Mouse (Mus musculus) CH12.LX (cell line): Measurements from ENCODE around the gene Fcgr4. TPM values are rescaled to one million over a fixed set of nuclear protein-coding genes. Genes with fewer than 3 reads are reported as not detected.

Experiments used
- DNase-seq: peaks from one replicate; pipeline ENCODE4 v3.0.0-alpha.2; 2013; ENCODE audit errors: extremely low read depth
- H3K27ac ChIP-seq: 2 replicates; pipeline ENCODE4 v1.5.1; 2012; ENCODE audit warnings: low read depth, mild to moderate bottlenecking, control low read depth, moderate library complexity; ENCODE audit not compliant: insufficient read depth
- H3K27me3 ChIP-seq: replicated peaks from 2 replicates; pipeline ENCODE3; 2012; ENCODE audit warnings: inconsistent platforms
- H3K36me3 ChIP-seq, 2 experiments: replicated peaks in 1 of 2; 2 replicates each; pipeline versions ENCODE3 to v1.6.1; 2012; ENCODE audit warnings: inconsistent platforms in 1 of 2, low read length in 1 of 2, mild to moderate bottlenecking in 1 of 2, mixed read lengths in 1 of 2, moderate library complexity in 1 of 2; ENCODE audit not compliant: control insufficient read depth in 1 of 2, insufficient read depth in 1 of 2
- H3K4me1 ChIP-seq, 2 experiments: 2 replicates each; pipeline ENCODE4 v1.6.1; 2012; ENCODE audit warnings: inconsistent platforms in 1 of 2, moderate library complexity in 1 of 2; ENCODE audit not compliant: insufficient read depth in 2 of 2, control insufficient read depth in 1 of 2
- H3K4me2 ChIP-seq: 2 replicates; pipeline ENCODE4 v1.6.1; 2012; ENCODE audit warnings: low read depth, mild to moderate bottlenecking, control low read depth; ENCODE audit not compliant: poor library complexity, insufficient read depth, severe bottlenecking
- H3K4me3 ChIP-seq, 3 experiments: fragments of 150-350 bp in 1 of 3; sonication (generic) in 1 of 3; replicated peaks in 1 of 3; 2 replicates each; pipeline versions ENCODE3 to v1.5.1; 2011 to 2012; ENCODE audit warnings: low read depth in 2 of 3, low read length in 2 of 3, mild to moderate bottlenecking in 2 of 3, moderate library complexity in 2 of 3, control low read depth in 1 of 3, improper control_type of control experiment in 1 of 3, inconsistent platforms in 1 of 3, mixed read lengths in 1 of 3; ENCODE audit not compliant: poor library complexity in 1 of 3
- H3K79me2 ChIP-seq: replicated peaks from 2 replicates; pipeline ENCODE4 v1.6.1; 2012; ENCODE audit warnings: mild to moderate bottlenecking, moderate library complexity; ENCODE audit not compliant: control insufficient read depth, poor library complexity, insufficient read depth, severe bottlenecking; ENCODE audit errors: extremely low read depth
- H3K9ac ChIP-seq: 2 replicates; pipeline ENCODE4 v1.6.1; 2012; ENCODE audit warnings: low read depth, mild to moderate bottlenecking, control low read depth, moderate library complexity; ENCODE audit not compliant: insufficient read depth
- H3K9me3 ChIP-seq: replicated peaks from 2 replicates; pipeline ENCODE3; 2012; ENCODE audit warnings: low read length, inconsistent platforms, mixed read lengths
- BHLHE40 ChIP-seq: IDR thresholded peaks from 2 replicates; pipeline ENCODE4 v1.6.1; 2011; ENCODE audit warnings: mild to moderate bottlenecking, low read depth, low read length, improper control_type of control experiment
- CHD1 ChIP-seq: IDR thresholded peaks from 2 replicates; pipeline ENCODE4 v1.6.1; 2012; ENCODE audit warnings: low read depth, low read length, improper control_type of control experiment, inconsistent platforms
- E2F4 ChIP-seq: IDR thresholded peaks from 2 replicates; pipeline ENCODE4 v1.6.1; 2011; ENCODE audit warnings: low read depth, low read length, improper control_type of control experiment; ENCODE audit not compliant: insufficient replicate concordance
- ELF1 ChIP-seq: IDR thresholded peaks from 2 replicates; pipeline ENCODE4 v1.6.1; 2014; ENCODE audit warnings: low read depth, mild to moderate bottlenecking, inconsistent platforms, low read length, improper control_type of control experiment
- GABPA ChIP-seq: IDR thresholded peaks from 2 replicates; pipeline ENCODE4 v1.6.1; 2012; ENCODE audit warnings: low read depth, low read length, improper control_type of control experiment, inconsistent platforms; ENCODE audit not compliant: insufficient replicate concordance
- JUND ChIP-seq: conservative IDR thresholded peaks from 2 replicates; pipeline ENCODE4 v1.6.1; 2011; ENCODE audit warnings: low read depth, low read length, improper control_type of control experiment
- KAT2A ChIP-seq: IDR thresholded peaks from 2 replicates; pipeline ENCODE4 v1.6.1; 2012; ENCODE audit warnings: low read length, improper control_type of control experiment, inconsistent platforms; ENCODE audit not compliant: insufficient replicate concordance
- MAFK ChIP-seq: IDR thresholded peaks from 2 replicates; pipeline ENCODE4 v1.6.1; 2011; ENCODE audit warnings: low read length, improper control_type of control experiment; ENCODE audit not compliant: insufficient replicate concordance
- MAX ChIP-seq: IDR thresholded peaks from 2 replicates; pipeline ENCODE4 v1.6.1; 2011; ENCODE audit warnings: low read length, improper control_type of control experiment
- MXI1 ChIP-seq: IDR thresholded peaks from 2 replicates; pipeline ENCODE4 v1.6.1; 2011; ENCODE audit warnings: mild to moderate bottlenecking, low read depth, low read length, improper control_type of control experiment
- MYC ChIP-seq: IDR thresholded peaks from 2 replicates; pipeline ENCODE4 v1.6.1; 2011; ENCODE audit warnings: low read depth, mild to moderate bottlenecking, improper control_type of control experiment, low read length
- NRF1 ChIP-seq: IDR thresholded peaks from 2 replicates; pipeline ENCODE4 v1.6.1; 2014; ENCODE audit warnings: low read depth, mild to moderate bottlenecking, inconsistent platforms, low read length, improper control_type of control experiment, moderate library complexity
- POLR2A ChIP-seq: IDR thresholded peaks from 2 replicates; pipeline ENCODE4 v1.6.1; 2011; ENCODE audit warnings: low read depth, mild to moderate bottlenecking, improper control_type of control experiment, low read length
- POLR2AphosphoS2 ChIP-seq: IDR thresholded peaks from 2 replicates; pipeline ENCODE4 v1.6.1; 2011; ENCODE audit warnings: low read depth, low read length, improper control_type of control experiment
- RAD21 ChIP-seq: IDR thresholded peaks from 2 replicates; pipeline ENCODE4 v1.6.1; 2011; ENCODE audit warnings: low read depth, mild to moderate bottlenecking, low read length, improper control_type of control experiment, moderate library complexity
- SMC3 ChIP-seq: IDR thresholded peaks from 2 replicates; pipeline ENCODE4 v1.6.1; 2011; ENCODE audit warnings: low read depth, low read length, improper control_type of control experiment
- TBP ChIP-seq: conservative IDR thresholded peaks from 2 replicates; pipeline ENCODE4 v1.6.1; 2011; ENCODE audit warnings: low read depth, low read length, improper control_type of control experiment
- UBTF ChIP-seq: IDR thresholded peaks from 2 replicates; pipeline ENCODE4 v1.6.1; 2012; ENCODE audit warnings: low read depth, mild to moderate bottlenecking, inconsistent platforms, low read length, improper control_type of control experiment, moderate library complexity
- ZC3H11A ChIP-seq: IDR thresholded peaks from 2 replicates; pipeline ENCODE4 v1.6.1; 2012; ENCODE audit warnings: low read depth, mild to moderate bottlenecking, inconsistent platforms, low read length, improper control_type of control experiment
- ZNF384 ChIP-seq: IDR thresholded peaks from 2 replicates; pipeline ENCODE4 v1.6.1; 2012; ENCODE audit warnings: low read depth, low read length, improper control_type of control experiment, inconsistent platforms
- dilution Hi-C: fragments of 300-500 bp; cut with MboI; formaldehyde crosslinking; loops from 2 replicates; pipeline ENCODE4 v1.14.3; 2020; ENCODE audit warnings: low sequenced_read_pairs; ENCODE audit not compliant: extremely low pct_unique_long_range_greater_than_20kb, extremely low pct_ligation_motif_present
- in situ Hi-C: fragments of 300-500 bp; cut with MboI; formaldehyde crosslinking; loops from 3 replicates; pipeline ENCODE4 v1.14.3; 2019; ENCODE audit warnings: low sequenced_read_pairs, low pct_ligation_motif_present, low pct_unique_long_range_greater_than_20kb, mixed read lengths
- polyA plus RNA-seq: library from polyadenylated mRNA; unstranded; fragments of >175 nt; gene quantifications from 2 replicates; pipeline ENCODE4 v1.2.1, GENCODE M21; 2012; ENCODE audit warnings: low read depth; ENCODE audit not compliant: insufficient read length
- total RNA-seq, 2 experiments: library from RNA; depleted of rRNA; stranded (reverse); fragments of 300-350 nt in 1 of 2; fragments of >200 nt in 1 of 2; gene quantifications; 2 replicates each; pipeline ENCODE4 v1.2.3; 2012 to 2014

The Fcgr4 gene
- total and polyA plus RNA-seq, 3 experiments = 41.8 to 56.8 (median 52.8) TPM

- peak overlapping the region; percentile 40 to 50 (median 47) for H3K4me3 ChIP-seq
- in situ Hi-C loops = no loop called here
- H3K36me3 ChIP-seq = peaks cover 0 to 7% of the 10 kb centered on the region in 2 experiments
- peak; percentile 87 for TF ChIP-seq BHLHE40
- no peak for TF ChIP-seq POLR2AphosphoS2
- peak; percentile 60; the same call in 1 of the 2 replicates for TF ChIP-seq MAX
- TF ChIP-seq JUND = no peak
- no peak for TF ChIP-seq NRF1
- peak; percentile 90 for TF ChIP-seq MXI1
- TF ChIP-seq MYC = peak; percentile 64
- no peak for TF ChIP-seq ZC3H11A
- no peak for TF ChIP-seq SMC3
- H3K4me2 ChIP-seq = peak overlapping the region; percentile 96
- peaks cover 6% of the 10 kb centered on the region for H3K27me3 ChIP-seq
- dilution Hi-C loops = no loop called here
- peaks cover 0 to 17% of the 10 kb centered on the region in 2 experiments; a peak in 2 of 4 replicates for H3K4me1 ChIP-seq
- H3K9me3 ChIP-seq = peaks cover 8% of the 10 kb centered on the region
- H3K79me2 ChIP-seq = no peaks in the 10 kb centered on the region
- DNase-seq = no peak
- H3K9ac ChIP-seq = peak overlapping the region; percentile 59; the same call in 1 of the 2 replicates
- no peak overlapping the region for H3K27ac ChIP-seq
Measured at GRCm38 (mm10) chr1:171035611-171036010, 16.9 kb downstream of the Fcgr4 start.

- Histone ChIP-seq H3K27ac (no peak overlapping the region), H3K4me1 (peaks cover 0 to 17% of the 10 kb centered on the region in 2 experiments; a peak in 2 of 4 replicates), H3K36me3 (no peaks in the 10 kb centered on the region), H3K27me3 (peaks cover 6% of the 10 kb centered on the region), H3K79me2 (no peaks in the 10 kb centered on the region), H3K4me3 (peak overlapping the region; percentile 71 to 83 (median 79)), H3K9me3 (no peaks in the 10 kb centered on the region), H3K4me2 (peak overlapping the region; percentile 96), H3K9ac (0 out of 2 replicates have a peak overlapping the region, but pooled peaks have one; percentile 30)
- dilution Hi-C loops = no loop called here
- peak; percentile 91 for DNase-seq
- TF ChIP-seq UBTF = no peak
- peak; percentile 65; the same call in 1 of the 2 replicates for TF ChIP-seq CHD1
- peak; percentile 97 for TF ChIP-seq ELF1
- TF ChIP-seq KAT2A = peak; percentile 79; the same call in 1 of the 2 replicates
- 0 out of 2 replicates have a peak, but pooled peaks have one; percentile 7 for TF ChIP-seq MAX
- no peak for TF ChIP-seq SMC3
- peak; percentile 1; the same call in 1 of the 2 replicates for TF ChIP-seq RAD21
- peak; percentile 100 for TF ChIP-seq TBP
- TF ChIP-seq MAFK = peak; percentile 97
- no peak for TF ChIP-seq POLR2A
- peak; percentile 86 for TF ChIP-seq ZNF384
- peak; percentile 63; the same call in 1 of the 2 replicates for TF ChIP-seq NRF1
- no peak for TF ChIP-seq GABPA
- 0 out of 2 replicates have a peak, but pooled peaks have one; percentile 82 for TF ChIP-seq E2F4
- in situ Hi-C loops = no loop called here
Measured at GRCm38 (mm10) chr1:171036550-171037324, 18.0 kb downstream of the Fcgr4 start.
